Mouse (Mus musculus): ENCODE data around the gene Csf2ra. TPM values are rescaled to one million over a fixed set of nuclear protein-coding genes. Genes with fewer than 3 reads are reported as not detected.

Gene Csf2ra
- total and polyA plus RNA-seq, 3 experiments, result 2.3 to 10.4 (median 4.3) TPM

DNA sequence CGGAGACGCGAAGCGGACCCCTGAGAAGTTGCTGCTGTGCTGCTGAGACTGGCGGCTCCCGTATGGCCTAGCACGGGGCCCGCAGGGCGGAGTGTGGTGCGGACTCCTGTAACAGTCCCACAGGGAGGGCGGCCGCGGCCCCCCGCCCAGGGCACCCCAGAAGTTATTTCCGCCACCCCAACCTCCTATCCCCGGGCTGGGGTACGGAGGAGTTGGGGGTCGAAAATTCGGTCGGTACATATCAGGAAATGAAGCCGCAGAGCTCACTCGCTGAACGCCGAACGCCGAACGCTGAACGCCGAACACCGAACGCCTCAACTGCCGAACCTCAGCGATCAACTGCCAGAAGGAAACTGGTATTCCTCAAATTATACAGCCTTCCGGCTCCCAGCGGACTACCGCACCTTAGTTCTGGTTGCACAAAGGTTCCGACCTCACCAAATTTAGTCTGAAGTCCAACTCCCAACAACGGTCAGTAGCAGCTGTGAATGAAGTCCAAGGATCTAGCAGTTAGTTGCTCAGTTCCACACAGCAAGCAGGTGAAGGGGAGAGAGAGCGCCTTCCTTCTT lies 52.4 kb downstream of the Csf2ra start, which contains the start of gene Gm7102:
Gm7102 (minus strand) TSS at position 554 of the 569 bp plus-strand sequence.
- Histone ChIP-seq H3K4me1 (ENCODE audit: control insufficient read depth in 1 of 2, insufficient read depth in 2 of 2) (no peaks in the 10 kb centered on the region), H3K79me2 (replicated peaks; ENCODE audit: control insufficient read depth, extremely low read depth, insufficient read depth, poor library complexity, severe bottlenecking) (no peaks in the 10 kb centered on the region), H3K9me3 (replicated peaks; ENCODE audit: low read length) (peaks cover 4% of the 10 kb centered on the region), H3K36me3 (replicated peaks in 1 of 2; ENCODE audit: control insufficient read depth in 1 of 2, insufficient read depth in 1 of 2, low read length in 1 of 2) (peaks cover 0 to 7% of the 10 kb centered on the region in 2 experiments), H3K27ac (ENCODE audit: insufficient read depth, low read depth) (no peak within 1 kb of the TSS), H3K27me3 (replicated peaks) (no peaks in the 10 kb centered on the region), H3K4me3 (replicated peaks in 1 of 3; ENCODE audit: low read depth in 2 of 3, low read length in 2 of 3, poor library complexity in 1 of 3) (no peak within 1 kb of the TSS), H3K9ac (ENCODE audit: insufficient read depth, low read depth) (no peak within 1 kb of the TSS), H3K4me2 (ENCODE audit: insufficient read depth, low read depth, poor library complexity, severe bottlenecking) (no peak within 1 kb of the TSS)
- in situ Hi-C loops (cut with MboI; ENCODE audit: low pct_ligation_motif_present, low pct_unique_long_range_greater_than_20kb, low sequenced_read_pairs) (no loop called here), dilution Hi-C loops (cut with MboI; ENCODE audit: extremely low pct_ligation_motif_present, extremely low pct_unique_long_range_greater_than_20kb, low sequenced_read_pairs) (no loop called here)
- DNase-seq (ENCODE audit: extremely low read depth), result no peak
- no peak for TF ChIP-seq CHD1 (IDR thresholded peaks at IDR 0.05; ENCODE audit: low read depth, low read length)
- no peak for TF ChIP-seq E2F4 (IDR thresholded peaks at IDR 0.05; ENCODE audit: insufficient replicate concordance, low read depth, low read length)
- no peak for TF ChIP-seq ETS1 (conservative IDR thresholded peaks at IDR 0.05; ENCODE audit: low read depth, low read length)
- TF ChIP-seq ZMIZ1 (IDR thresholded peaks at IDR 0.05; ENCODE audit: low read depth, low read length), result no peak
- TF ChIP-seq NRF1 (IDR thresholded peaks at IDR 0.05; ENCODE audit: low read depth, low read length), result no peak
- no peak for TF ChIP-seq CHD2 (IDR thresholded peaks at IDR 0.05; ENCODE audit: low read length)
- no peak for TF ChIP-seq MXI1 (IDR thresholded peaks at IDR 0.05; ENCODE audit: low read depth, low read length)
- no peak for TF ChIP-seq CTCF (conservative IDR thresholded peaks at IDR 0.05 in 1 of 2, IDR thresholded peaks at IDR 0.05 in 1 of 2; ENCODE audit: low read depth in 2 of 2, low read length in 2 of 2)
- TF ChIP-seq SIN3A (IDR thresholded peaks at IDR 0.05; ENCODE audit: low read length), result no peak
- no peak for TF ChIP-seq NELFE (IDR thresholded peaks at IDR 0.05; ENCODE audit: low read depth, low read length)
- no peak for TF ChIP-seq POLR2A (IDR thresholded peaks at IDR 0.05; ENCODE audit: low read depth, low read length)
- no peak for TF ChIP-seq RCOR1 (conservative IDR thresholded peaks at IDR 0.05; ENCODE audit: low read depth, low read length)
- TF ChIP-seq MAZ (IDR thresholded peaks at IDR 0.05; ENCODE audit: low read depth, low read length), result no peak
- TF ChIP-seq JUND (conservative IDR thresholded peaks at IDR 0.05; ENCODE audit: low read depth, low read length), result no peak

Other genes starting within 250 kb of the Csf2ra start
- gene Zfp950, start 87.6 kb downstream of the Csf2ra start, total RNA-seq (2012; rRNA removed), result 6.1 and 6.7 TPM in 2 replicates
- 10.8 and 13.1 TPM in 2 replicates for gene Zfp950, start 87.6 kb downstream of the Csf2ra start, total RNA-seq (2014; rRNA removed)
- gene Zfp950, start 87.6 kb downstream of the Csf2ra start, polyA plus RNA-seq (2012; ENCODE audit: insufficient read length, low read depth), result 9.4 and 11.1 TPM in 2 replicates
- 0.08 TPM in 1 of 2 replicates, not detected in the other for gene Gm7102, start 52.1 kb downstream of the Csf2ra start, total RNA-seq (2012; rRNA removed)
- 0.28 and 0.31 TPM in 2 replicates for gene Gm7102, start 52.1 kb downstream of the Csf2ra start, total RNA-seq (2014; rRNA removed)
- gene Gm7102, start 52.1 kb downstream of the Csf2ra start, polyA plus RNA-seq (2012; ENCODE audit: insufficient read length, low read depth), result 0.78 and 2.1 TPM in 2 replicates
- gene Gm6020, start 44.5 kb downstream of the Csf2ra start, total RNA-seq (2012; rRNA removed), result not detected in 2 replicates
- gene Gm6020, start 44.5 kb downstream of the Csf2ra start, total RNA-seq (2014; rRNA removed), result not detected in 2 replicates
- not detected in 2 replicates for gene Gm6020, start 44.5 kb downstream of the Csf2ra start, polyA plus RNA-seq (2012; ENCODE audit: insufficient read length, low read depth)
- 15.0 TPM in 1 of 2 replicates, not detected in the other for gene Gm21060, start 68.6 kb upstream of the Csf2ra start, total RNA-seq (2012; rRNA removed)
- gene Gm21060, start 68.6 kb upstream of the Csf2ra start, total RNA-seq (2014; rRNA removed), result not detected in 2 replicates
- gene Gm21060, start 68.6 kb upstream of the Csf2ra start, polyA plus RNA-seq (2012; ENCODE audit: insufficient read length, low read depth), result 1.9 and 3.0 TPM in 2 replicates